Mouse (Mus musculus) lung, adult 2 months (tissue): Measurements from ENCODE around the gene Zc3h12a.

ENCODE experiments used
- CTCF ChIP-seq: fragments of 200-500 bp; IDR thresholded peaks from 2 replicates; pipeline ENCODE4 v1.5.1; 2011; ENCODE audit warnings: mild to moderate bottlenecking, low read length, control low read depth; ENCODE audit not compliant: insufficient read depth
- POLR2A ChIP-seq: fragments of 200-500 bp; IDR thresholded peaks from 2 replicates; pipeline ENCODE4 v1.6.1; 2011; ENCODE audit warnings: low read depth, mild to moderate bottlenecking, control low read depth, low read length, borderline replicate concordance; ENCODE audit errors: extremely low read depth

DNA sequence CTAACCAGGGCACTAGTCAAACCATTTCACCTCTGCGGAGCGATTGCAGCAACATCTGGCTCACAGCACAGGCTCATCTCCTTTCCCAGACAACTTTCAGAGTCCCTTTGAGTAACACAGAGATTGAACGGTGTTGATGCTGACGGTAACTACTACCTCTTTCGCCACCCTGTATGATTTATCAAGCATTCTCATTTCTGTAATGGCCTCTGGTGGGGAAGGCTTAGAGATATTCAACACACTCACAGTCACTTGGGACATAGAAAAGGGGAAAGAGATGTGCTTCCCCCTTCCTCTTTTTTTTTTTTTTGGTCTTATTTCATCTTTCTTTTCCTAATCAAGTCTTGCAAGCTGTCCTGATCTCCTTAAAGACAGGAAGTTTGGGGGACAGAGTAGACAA, 48.5 kb upstream of the Zc3h12a start:
- TF ChIP-seq POLR2A (no peak), CTCF (no peak)
